Mouse (Mus musculus) heart, embryonic 16.5 days (tissue): ENCODE measurements around the gene Cmtm3. TPM values are rescaled to one million over a fixed set of nuclear protein-coding genes. Genes with fewer than 3 reads are reported as not detected.

Experiments
- ATAC-seq: fragments of 200-750 bp; cut with Nextera tagmentation; replicated peaks from 2 replicates; pipeline ENCODE4 v1.8.0; 2017; ENCODE audit warnings: moderate number of reproducible peaks; ENCODE audit not compliant: insufficient read depth, low FRiP score; ENCODE audit errors: extremely low read depth
- H3K27ac ChIP-seq: fragments of 300-500 bp; sonication (generic); 2 replicates; pipeline ENCODE4 v1.5.1; 2014; ENCODE audit warnings: mild to moderate bottlenecking, low read length, control low read depth, moderate library complexity
- H3K27me3 ChIP-seq: fragments of 300-500 bp; sonication (generic); 2 replicates; pipeline ENCODE4 v1.6.1; 2014; ENCODE audit warnings: low read length, mixed read lengths; ENCODE audit not compliant: control insufficient read depth, insufficient read depth
- H3K36me3 ChIP-seq: fragments of 300-500 bp; sonication (generic); 2 replicates; pipeline ENCODE4 v1.6.1; 2014; ENCODE audit not compliant: control insufficient read depth, insufficient read depth
- H3K4me1 ChIP-seq: fragments of 300-500 bp; sonication (generic); 2 replicates; pipeline ENCODE4 v1.6.1; 2014; ENCODE audit warnings: low read length, mixed read lengths; ENCODE audit not compliant: control insufficient read depth, insufficient read depth
- H3K4me2 ChIP-seq: fragments of 300-500 bp; sonication (generic); 2 replicates; pipeline ENCODE4 v1.6.1; 2014; ENCODE audit warnings: low read depth, mild to moderate bottlenecking, control low read depth, low read length
- H3K4me3 ChIP-seq: fragments of 300-500 bp; sonication (generic); 2 replicates; pipeline ENCODE4 v1.5.1; 2014; ENCODE audit warnings: mild to moderate bottlenecking, control low read depth, low read length
- H3K9ac ChIP-seq: fragments of 300-500 bp; sonication (generic); 2 replicates; pipeline ENCODE4 v1.6.1; 2014; ENCODE audit warnings: low read length, control low read depth
- H3K9me3 ChIP-seq: fragments of 300-500 bp; sonication (generic); replicated peaks from 2 replicates; pipeline ENCODE4 v1.6.1; 2016; ENCODE audit warnings: low read length; ENCODE audit not compliant: control insufficient read depth
- WGBS: fragments of 180-500 bp; shearing (Covaris S2); extraction: QIAGEN DNeasy Blood & Tissue Kit; methylation state at CpG from one replicate; pipeline ENCODE4 v1.1.7; 2014; 5-methylcytosine and 5-hydroxymethylcytosine counted together
- polyA plus RNA-seq: library from polyadenylated mRNA; unstranded; fragments of >200 nt; fragmentation: Nextera tagmentation; extraction: Ambion mirVana; gene quantifications from 2 replicates; pipeline ENCODE4 v1.2.1, GENCODE M21; 2015

The Cmtm3 gene
- polyA plus RNA-seq, 1 experiment from 2014 or later = 83.9 TPM

GRCm38 (mm10) chr8:104340233-104341105, 1.3 kb downstream of the Cmtm3 start:
- ATAC-seq = peak; percentile 79
- no peaks in the 10 kb centered on the region for H3K27me3 ChIP-seq
- no peaks in the 10 kb centered on the region for H3K9me3 ChIP-seq
- H3K4me3 ChIP-seq = peak overlapping the region; percentile 76
- peaks cover 4% of the 10 kb centered on the region for H3K36me3 ChIP-seq
- H3K4me1 ChIP-seq = peaks cover 18% of the 10 kb centered on the region
- under 1% methylated on average over 45 of the region's 54 CpGs for WGBS
- peak overlapping the region; percentile 91 for H3K4me2 ChIP-seq
- peak overlapping the region; percentile 96 for H3K9ac ChIP-seq
- H3K27ac ChIP-seq = peak overlapping the region; percentile 90

- Histone ChIP-seq H3K9ac (peak overlapping the region; percentile 96), H3K4me2 (peak overlapping the region; percentile 91), H3K9me3 (no peaks in the 10 kb centered on the region), H3K4me1 (peaks cover 18% of the 10 kb centered on the region), H3K36me3 (peaks cover 6% of the 10 kb centered on the region), H3K4me3 (peak overlapping the region; percentile 76), H3K27ac (peak overlapping the region; percentile 90), H3K27me3 (no peaks in the 10 kb centered on the region)
- 1% methylated on average over 24 of the region's 24 CpGs for WGBS
- peak; percentile 79 for ATAC-seq
Observed at GRCm38 (mm10) chr8:104341106-104341561, 1.9 kb downstream of the Cmtm3 start.

DNA sequence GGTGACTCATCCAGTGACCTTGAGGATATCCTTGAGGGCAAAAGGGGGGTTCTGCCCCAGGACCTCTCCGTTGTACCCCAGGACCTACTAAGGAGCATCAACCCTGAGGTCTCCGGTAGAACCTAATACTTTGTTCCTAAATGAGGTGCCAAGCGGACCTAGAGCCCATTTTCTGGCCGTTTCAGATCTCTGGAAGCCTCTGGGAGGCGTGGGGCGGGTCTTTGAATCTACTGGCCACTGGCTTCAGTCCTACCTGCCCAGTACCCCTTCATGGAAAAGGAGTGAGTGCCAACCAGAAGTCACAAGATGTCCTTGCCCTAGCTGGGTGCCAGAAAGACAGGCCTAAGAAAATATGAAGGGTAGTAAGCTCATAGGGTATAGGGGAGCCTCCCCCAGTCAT, 2.5 kb downstream of the Cmtm3 start:
- Histone ChIP-seq H3K4me1 (peaks cover 23% of the 10 kb centered on the region), H3K36me3 (peaks cover 6% of the 10 kb centered on the region), H3K4me2 (peak overlapping the region; percentile 91), H3K9me3 (no peaks in the 10 kb centered on the region), H3K9ac (peak overlapping the region; percentile 96; the same call in 1 of the 2 replicates), H3K27ac (peak overlapping the region; percentile 90), H3K27me3 (no peaks in the 10 kb centered on the region), H3K4me3 (peak overlapping the region; percentile 76)
- no peak for ATAC-seq
- WGBS = 52% methylated on average over 6 of the region's 6 CpGs

- Histone ChIP-seq H3K9me3 (no peaks in the 10 kb centered on the region), H3K4me2 (no peak overlapping the region), H3K27ac (no peak overlapping the region), H3K4me1 (peaks cover 26% of the 10 kb centered on the region), H3K36me3 (peaks cover 8% of the 10 kb centered on the region), H3K4me3 (no peak overlapping the region), H3K9ac (no peak overlapping the region), H3K27me3 (no peaks in the 10 kb centered on the region)
- ATAC-seq = no peak
- WGBS = 55% methylated on average over 5 of the region's 5 CpGs
Observed at GRCm38 (mm10) chr8:104342426-104342825, 3.2 kb downstream of the Cmtm3 start.

GRCm38 (mm10) chr8:104343957-104344356, 4.7 kb downstream of the Cmtm3 start:
- Histone ChIP-seq H3K27ac (no peak overlapping the region), H3K36me3 (peaks cover 11% of the 10 kb centered on the region), H3K9me3 (no peaks in the 10 kb centered on the region), H3K4me3 (no peak overlapping the region), H3K4me2 (no peak overlapping the region), H3K4me1 (peaks cover 29% of the 10 kb centered on the region), H3K27me3 (no peaks in the 10 kb centered on the region), H3K9ac (no peak overlapping the region)
- 18% methylated on average over 7 of the region's 7 CpGs for WGBS
- ATAC-seq = no peak; the same call in 1 of the 2 replicates

DNA sequence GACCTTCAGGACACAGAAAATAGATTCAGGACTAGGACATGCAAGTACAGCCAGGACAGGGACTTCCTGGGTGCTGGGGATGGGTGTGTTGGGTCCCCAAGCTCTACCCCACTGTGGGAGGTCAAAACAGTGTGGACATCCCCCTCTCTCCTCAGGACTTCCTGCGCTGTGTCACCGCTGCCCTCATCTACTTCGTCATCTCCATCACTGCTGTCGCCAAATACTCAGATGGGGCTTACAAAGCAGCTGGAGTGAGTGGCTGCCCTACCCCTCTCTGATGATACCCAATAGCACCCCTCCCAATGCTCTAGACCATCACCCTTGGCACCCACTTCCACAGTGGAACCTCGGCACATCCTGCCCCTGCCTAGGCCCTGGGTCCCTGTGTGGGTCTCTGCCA, 5.4 kb downstream of the Cmtm3 start:
- Histone ChIP-seq H3K4me3 (no peak overlapping the region), H3K27me3 (no peaks in the 10 kb centered on the region), H3K4me2 (no peak overlapping the region), H3K27ac (no peak overlapping the region), H3K36me3 (peaks cover 11% of the 10 kb centered on the region), H3K9ac (no peak overlapping the region), H3K4me1 (peaks cover 27% of the 10 kb centered on the region), H3K9me3 (no peaks in the 10 kb centered on the region)
- no peak for ATAC-seq
- WGBS = 88% methylated on average over 5 of the region's 5 CpGs

GRCm38 (mm10) chr8:104346706-104347105, 7.5 kb downstream of the Cmtm3 start:
- no peaks in the 10 kb centered on the region for H3K9me3 ChIP-seq

DNA sequence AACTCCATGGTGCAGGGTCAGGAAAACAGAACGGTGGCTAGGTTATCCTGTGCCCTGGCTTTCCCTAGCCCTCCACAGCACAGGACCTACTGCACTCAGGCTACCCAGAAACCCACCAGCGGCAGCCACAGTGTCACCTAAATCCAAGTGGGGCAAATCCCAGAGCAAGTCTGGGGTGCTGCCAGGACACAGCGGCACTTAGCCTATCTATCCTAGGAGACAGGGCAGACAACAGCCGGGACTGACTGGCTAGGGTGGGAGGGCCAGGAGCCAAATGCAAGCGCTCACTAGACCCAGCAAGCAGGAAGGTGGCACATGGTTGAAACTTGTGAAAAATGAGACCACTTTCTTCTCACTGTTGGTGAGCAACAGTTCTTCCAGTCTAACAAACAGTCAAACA, 9.8 kb downstream of the Cmtm3 start:
- H3K9ac ChIP-seq = no peak overlapping the region
- H3K9me3 ChIP-seq = no peaks in the 10 kb centered on the region
- H3K4me1 ChIP-seq = peaks cover 14% of the 10 kb centered on the region
- 40% methylated on average over 5 of the region's 5 CpGs for WGBS
- H3K27me3 ChIP-seq = no peaks in the 10 kb centered on the region
- no peak overlapping the region for H3K27ac ChIP-seq
- H3K4me2 ChIP-seq = no peak overlapping the region
- H3K4me3 ChIP-seq = no peak overlapping the region
- peaks cover 14% of the 10 kb centered on the region for H3K36me3 ChIP-seq
- ATAC-seq = no peak; the same call in 1 of the 2 replicates

More at GRCm38 (mm10) chr8:104346706-104347105, 7.5 kb downstream of the Cmtm3 start:
- Histone ChIP-seq H3K4me1 (peaks cover 22% of the 10 kb centered on the region), H3K27me3 (no peaks in the 10 kb centered on the region), H3K4me3 (no peak overlapping the region), H3K9ac (no peak overlapping the region), H3K36me3 (peaks cover 11% of the 10 kb centered on the region), H3K27ac (peak overlapping the region; percentile 51; the same call in 1 of the 2 replicates), H3K4me2 (no peak overlapping the region)
- ATAC-seq = no peak
- WGBS = 31% methylated on average over 12 of the region's 12 CpGs

DNA sequence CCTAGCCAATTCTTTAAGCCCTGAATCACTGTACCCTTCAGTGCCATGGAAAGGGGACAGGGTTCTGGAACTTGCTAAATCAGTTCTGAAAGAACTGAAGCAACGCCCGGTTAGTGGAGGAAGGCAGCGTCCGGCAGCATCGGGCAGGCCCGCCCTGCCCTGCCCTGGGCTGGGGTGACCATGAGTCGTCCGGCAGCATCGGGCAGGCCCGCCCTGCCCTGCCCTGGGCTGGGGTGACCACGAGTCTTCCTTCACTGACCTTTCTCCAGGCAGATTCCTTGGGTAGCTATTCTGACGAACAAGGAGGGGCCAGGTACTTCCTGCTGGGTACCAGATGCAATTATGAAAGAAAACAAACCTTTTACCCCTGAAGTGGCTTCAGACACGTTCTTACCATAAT, 10.8 kb downstream of the Cmtm3 start:
- Histone ChIP-seq H3K27me3 (no peaks in the 10 kb centered on the region), H3K4me3 (no peak overlapping the region), H3K4me2 (no peak overlapping the region), H3K27ac (no peak overlapping the region), H3K36me3 (peaks cover 16% of the 10 kb centered on the region), H3K4me1 (peaks cover 14% of the 10 kb centered on the region), H3K9ac (no peak overlapping the region), H3K9me3 (no peaks in the 10 kb centered on the region)
- no peak for ATAC-seq
- 79% methylated on average over 13 of the region's 13 CpGs for WGBS
